Comparison of ENCODE assay signal across 17 mouse cellular contexts in genomic region chr4:106593636-106594035, GRCm38 (mm10). TPM values are rescaled to one million over a fixed set of nuclear protein-coding genes. Genes with fewer than 3 reads are reported as not detected.
DNase-seq lines count a peak whose midpoint lies in the region; ATAC-seq and TF ChIP-seq lines count a peak whose summit lies in the region.
"Had no signal": no experiment of that assay in that cellular context is flagged by ENCODE, and none has a peak within 500 bp of the region (broad histone marks: within the 10 kb centered on the region; RNA-seq: fewer than 3 reads in every experiment).

No protein-coding gene starts in this region.

- no peak for DNase-seq in layer of hippocampus, adult 2 months (ENCODE audit: low spot score in 2 of 2)
- DNase-seq in layer of hippocampus, postnatal 14 days (ENCODE audit: low spot score in 2 of 2), result no peak
- peak; percentile 24 for DNase-seq in urinary bladder, postnatal 14 days (ENCODE audit: low spot score)
- no peak for DNase-seq in urinary bladder, postnatal 4 days (ENCODE audit: low spot score in 2 of 2)
- DNase-seq in spleen, adult 18-20 months, result no peak
- DNase-seq in ovary, postnatal 14 days (ENCODE audit: low spot score), result no peak
- DNase-seq: cerebellum, adult 11 months; gastrocnemius, postnatal 10 days; liver, embryonic 13.5 days; right cerebral cortex, postnatal 25 days had no signal

- no peak for TF ChIP-seq POLR2A in bone marrow, adult 2 months (IDR thresholded peaks at IDR 0.05; ENCODE audit: borderline replicate concordance, control insufficient read depth, low read depth, low read length)

- peak; percentile 54 for TF ChIP-seq CTCF in layer of hippocampus, adult 2 months (conservative IDR thresholded peaks at IDR 0.05)
- TF ChIP-seq CTCF in bone marrow, adult 2 months (IDR thresholded peaks at IDR 0.05; ENCODE audit: control insufficient read depth, insufficient read depth, low read length), result peak; percentile 22; the same call in 1 of the 2 replicates

- no peak for ATAC-seq in forebrain, embryonic 12.5 days (ENCODE audit: low FRiP score)
- ATAC-seq: forebrain, embryonic 16.5 days had no signal

- H3K4me1 ChIP-seq in bone marrow, adult 2 months (ENCODE audit: control insufficient read depth, insufficient read depth, low read length), result no peaks in the 10 kb centered on the region; the same call in 1 of the 2 replicates
- no peaks in the 10 kb centered on the region for H3K4me1 ChIP-seq in forebrain, embryonic 12.5 days

- no peaks in the 10 kb centered on the region for H3K27me3 ChIP-seq in forebrain, embryonic 12.5 days
- H3K27me3 ChIP-seq: liver, embryonic 13.5 days had no signal

- H3K9me3 ChIP-seq in forebrain, embryonic 12.5 days, result no peaks in the 10 kb centered on the region
- H3K9me3 ChIP-seq: liver, embryonic 13.5 days had no signal

- H3K9ac ChIP-seq in forebrain, embryonic 12.5 days, result no peak overlapping the region
- H3K9ac ChIP-seq: liver, embryonic 13.5 days had no signal

- WGBS in bone marrow, adult 2 months, result 55% methylated on average over 7 of the region's 7 CpGs
- WGBS in forebrain, embryonic 12.5 days, result 61% methylated on average over 7 of the region's 7 CpGs

- no peak overlapping the region for H3K4me2 ChIP-seq in forebrain, embryonic 12.5 days
- H3K4me2 ChIP-seq: liver, embryonic 13.5 days had no signal

- no peak overlapping the region for H3K27ac ChIP-seq in layer of hippocampus, adult 2 months
- no peak overlapping the region for H3K27ac ChIP-seq in bone marrow, adult 2 months (ENCODE audit: control insufficient read depth, insufficient read depth, low read depth, low read length, poor library complexity)
- no peak overlapping the region for H3K27ac ChIP-seq in forebrain, embryonic 12.5 days
- H3K27ac ChIP-seq: liver, embryonic 13.5 days had no signal

- no peak overlapping the region for H3K4me3 ChIP-seq in layer of hippocampus, adult 2 months
- H3K4me3 ChIP-seq in bone marrow, adult 2 months (replicated peaks; ENCODE audit: control insufficient read depth, low read depth, low read length), result no peak overlapping the region
- H3K4me3 ChIP-seq in forebrain, embryonic 12.5 days (replicated peaks), result no peak overlapping the region
- H3K4me3 ChIP-seq: liver, embryonic 13.5 days; megakaryocyte, embryonic 14.5 days had no signal

- peaks cover 28% of the 10 kb centered on the region for H3K36me3 ChIP-seq in forebrain, embryonic 12.5 days (replicated peaks)

RNA-seq across cellular contexts. Expression of gene Lexm, which starts 23.4 kb away (rescaled TPM):
- total RNA-seq in layer of hippocampus, adult 2 months (2021), result under 1 TPM in 1 of 2 experiments, not detected in 1; 0.71 TPM
- total RNA-seq in layer of hippocampus, postnatal 14 days (2021), result not detected
- polyA plus RNA-seq in bone marrow, adult 2 months (2011; ENCODE audit: insufficient read depth, insufficient read length, low replicate concordance, missing spikeins), result not detected in 2 replicates
- polyA plus RNA-seq in forebrain, embryonic 12.5 days (2016; fragmentation: Nextera tagmentation; extraction: Ambion mirVana), result 0.17 and 0.42 TPM in 2 replicates
- total RNA-seq: gastrocnemius, postnatal 10 days; left cerebral cortex, adult 18-20 months had no signal
- polyA plus RNA-seq: forebrain, embryonic 16.5 days; heart, embryonic 16.5 days; stomach, embryonic 14.5 days had no signal

RNA-seq across cellular contexts. Expression of gene Ttc22, which starts 28.6 kb away (rescaled TPM):
- under 1 TPM; 0.59 to 0.74 TPM for total RNA-seq in layer of hippocampus, adult 2 months (2021)
- total RNA-seq in layer of hippocampus, postnatal 14 days (2021), result under 1 TPM; 0.91 to 0.94 TPM
- not detected in 2 replicates for polyA plus RNA-seq in bone marrow, adult 2 months (2011; ENCODE audit: insufficient read depth, insufficient read length, low replicate concordance, missing spikeins)
- 0.17 TPM in 2 replicates for polyA plus RNA-seq in forebrain, embryonic 12.5 days (2016; fragmentation: Nextera tagmentation; extraction: Ambion mirVana)

RNA-seq across cellular contexts. Expression of gene Dhcr24, which starts 32.8 kb away (rescaled TPM):
- 10 to 100 TPM; 58.9 to 59.7 TPM for total RNA-seq in layer of hippocampus, adult 2 months (2021)
- 100 to 1,000 TPM in 1 of 2 experiments, 10 to 100 TPM in 1; 93.8 to 106 TPM for total RNA-seq in layer of hippocampus, postnatal 14 days (2021)
- 11.9 and 23.8 TPM in 2 replicates for polyA plus RNA-seq in bone marrow, adult 2 months (2011; ENCODE audit: insufficient read depth, insufficient read length, low replicate concordance, missing spikeins)
- polyA plus RNA-seq in forebrain, embryonic 12.5 days (2016; fragmentation: Nextera tagmentation; extraction: Ambion mirVana), result 6.4 and 9.8 TPM in 2 replicates

RNA-seq across cellular contexts. Expression of gene Pars2, which starts 57.2 kb away (rescaled TPM):
- 1 to 10 TPM; 6.1 to 8.5 TPM for total RNA-seq in layer of hippocampus, adult 2 months (2021)
- total RNA-seq in layer of hippocampus, postnatal 14 days (2021), result 1 to 10 TPM; 6.8 to 7.3 TPM
- polyA plus RNA-seq in bone marrow, adult 2 months (2011; ENCODE audit: insufficient read depth, insufficient read length, low replicate concordance, missing spikeins), result 1.9 and 4.0 TPM in 2 replicates
- 11.2 and 15.9 TPM in 2 replicates for polyA plus RNA-seq in forebrain, embryonic 12.5 days (2016; fragmentation: Nextera tagmentation; extraction: Ambion mirVana)
